Mouse (Mus musculus): ENCODE results near the gene Aplf.

DNA sequence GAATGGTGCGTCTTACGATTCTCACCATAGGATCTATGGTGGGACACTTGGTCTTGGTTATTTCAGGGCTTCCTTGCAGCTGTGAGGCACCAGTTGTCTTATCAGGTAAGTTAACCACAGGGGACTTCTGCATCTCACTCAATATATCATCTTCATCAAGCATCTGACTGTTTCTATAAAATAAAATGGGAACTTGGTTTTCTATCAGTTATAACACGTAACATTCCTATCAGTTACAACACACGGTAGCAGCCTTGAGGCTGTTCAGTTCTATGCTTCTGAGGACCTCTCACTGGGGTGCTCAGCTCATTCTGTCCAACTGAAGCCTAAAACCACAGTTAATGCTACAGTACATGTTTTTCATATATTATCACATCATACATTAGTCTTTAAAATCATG lies 13.2 kb downstream of the Aplf start:
- TF ChIP-seq POLR2A (IDR thresholded peaks at IDR 0.05; ENCODE audit: insufficient read length, low read depth), result no peak
- no peak for TF ChIP-seq MAX (IDR thresholded peaks at IDR 0.05; ENCODE audit: low read depth)
- TF ChIP-seq REST (IDR thresholded peaks at IDR 0.05; ENCODE audit: insufficient read depth, insufficient read length), result no peak
- TF ChIP-seq SRF (IDR thresholded peaks at IDR 0.05; ENCODE audit: control insufficient read depth, insufficient read length, low read depth), result no peak
- TF ChIP-seq MYOG (IDR thresholded peaks at IDR 0.05; ENCODE audit: control insufficient read depth in 1 of 3, insufficient read depth in 1 of 3, insufficient read length in 2 of 3, low read depth in 2 of 3), result no peak
- TF ChIP-seq POLR2AphosphoS2 (IDR thresholded peaks at IDR 0.05; ENCODE audit: insufficient read length, low read depth), result no peak
- no peak for TF ChIP-seq USF1 (IDR thresholded peaks at IDR 0.05; ENCODE audit: low read depth)
- TF ChIP-seq E2F4 (IDR thresholded peaks at IDR 0.05; ENCODE audit: insufficient read depth), result no peak
- no peak for TF ChIP-seq TCF3 (IDR thresholded peaks at IDR 0.05; ENCODE audit: insufficient read length, low read depth)
- TF ChIP-seq TCF12 (IDR thresholded peaks at IDR 0.05; ENCODE audit: insufficient read depth, poor library complexity, severe bottlenecking), result no peak
- no peak for TF ChIP-seq MYOD1 (IDR thresholded peaks at IDR 0.05; ENCODE audit: control insufficient read depth in 1 of 3, insufficient read length in 2 of 3, low read depth in 2 of 3)
- TF ChIP-seq CEBPB (IDR thresholded peaks at IDR 0.05; ENCODE audit: insufficient read depth, poor library complexity, severe bottlenecking), result no peak

Data from myocyte (in vitro differentiated cells).